Mouse (Mus musculus) neural tube, embryonic 11.5 days (tissue): Measurements from ENCODE around the gene Fam83f. TPM values are rescaled to one million over a fixed set of nuclear protein-coding genes. Genes with fewer than 3 reads are reported as not detected.

Experiments used
- ATAC-seq: fragments of 200-750 bp; cut with Nextera tagmentation; 2 replicates; pipeline ENCODE4 v1.8.0; 2017; ENCODE audit warnings: moderate number of reproducible peaks, mild to moderate bottlenecking, moderate TSS enrichment, moderate library complexity; ENCODE audit not compliant: insufficient read depth, low FRiP score, low TSS enrichment
- DNase-seq: peaks from one replicate; pipeline ENCODE4 v3.0.0-alpha.2; 2015; ENCODE audit warnings: low spot score
- H3K27ac ChIP-seq: fragments of 300-500 bp; sonication (generic); 2 replicates; pipeline ENCODE4 v1.5.1; 2014; ENCODE audit warnings: low read depth, mild to moderate bottlenecking, low read length
- H3K27me3 ChIP-seq: fragments of 300-500 bp; sonication (generic); 2 replicates; pipeline ENCODE4 v1.6.1; 2014; ENCODE audit warnings: mild to moderate bottlenecking, low read length, mixed read lengths; ENCODE audit not compliant: control insufficient read depth, insufficient read depth
- H3K36me3 ChIP-seq: fragments of 300-500 bp; sonication (generic); 2 replicates; pipeline ENCODE4 v1.6.1; 2014; ENCODE audit warnings: mild to moderate bottlenecking, low read length, moderate library complexity, mixed read lengths; ENCODE audit not compliant: control insufficient read depth, insufficient read depth
- H3K4me1 ChIP-seq: fragments of 300-500 bp; sonication (generic); 2 replicates; pipeline ENCODE4 v1.6.1; 2014; ENCODE audit warnings: low read length, mixed read lengths; ENCODE audit not compliant: control insufficient read depth, insufficient read depth
- H3K4me2 ChIP-seq: fragments of 300-500 bp; sonication (generic); 2 replicates; pipeline ENCODE4 v1.6.1; 2014; ENCODE audit warnings: low read depth, mild to moderate bottlenecking, moderate library complexity
- H3K4me3 ChIP-seq: fragments of 300-500 bp; sonication (generic); 2 replicates; pipeline ENCODE4 v1.5.1; 2014; ENCODE audit warnings: low read depth, low read length
- H3K9ac ChIP-seq: fragments of 300-500 bp; sonication (generic); 2 replicates; pipeline ENCODE4 v1.6.1; 2014; ENCODE audit warnings: mild to moderate bottlenecking, low read length
- H3K9me3 ChIP-seq: fragments of 300-500 bp; sonication (generic); 2 replicates; pipeline ENCODE4 v1.6.1; 2016; ENCODE audit warnings: low read length; ENCODE audit not compliant: control insufficient read depth
- WGBS: fragments of 180-500 bp; shearing (Covaris S2); extraction: QIAGEN DNeasy Blood & Tissue Kit; methylation state at CpG from one replicate; pipeline ENCODE4 v1.1.7; 2014; 5-methylcytosine and 5-hydroxymethylcytosine counted together
- polyA plus RNA-seq: library from polyadenylated mRNA; unstranded; fragments of >200 nt; fragmentation: Nextera tagmentation; extraction: Ambion mirVana; gene quantifications from 2 replicates; pipeline ENCODE4 v1.2.1, GENCODE M21; 2014

Gene Fam83f
- polyA plus RNA-seq, result 0.28 and 0.44 TPM in 2 replicates

DNA sequence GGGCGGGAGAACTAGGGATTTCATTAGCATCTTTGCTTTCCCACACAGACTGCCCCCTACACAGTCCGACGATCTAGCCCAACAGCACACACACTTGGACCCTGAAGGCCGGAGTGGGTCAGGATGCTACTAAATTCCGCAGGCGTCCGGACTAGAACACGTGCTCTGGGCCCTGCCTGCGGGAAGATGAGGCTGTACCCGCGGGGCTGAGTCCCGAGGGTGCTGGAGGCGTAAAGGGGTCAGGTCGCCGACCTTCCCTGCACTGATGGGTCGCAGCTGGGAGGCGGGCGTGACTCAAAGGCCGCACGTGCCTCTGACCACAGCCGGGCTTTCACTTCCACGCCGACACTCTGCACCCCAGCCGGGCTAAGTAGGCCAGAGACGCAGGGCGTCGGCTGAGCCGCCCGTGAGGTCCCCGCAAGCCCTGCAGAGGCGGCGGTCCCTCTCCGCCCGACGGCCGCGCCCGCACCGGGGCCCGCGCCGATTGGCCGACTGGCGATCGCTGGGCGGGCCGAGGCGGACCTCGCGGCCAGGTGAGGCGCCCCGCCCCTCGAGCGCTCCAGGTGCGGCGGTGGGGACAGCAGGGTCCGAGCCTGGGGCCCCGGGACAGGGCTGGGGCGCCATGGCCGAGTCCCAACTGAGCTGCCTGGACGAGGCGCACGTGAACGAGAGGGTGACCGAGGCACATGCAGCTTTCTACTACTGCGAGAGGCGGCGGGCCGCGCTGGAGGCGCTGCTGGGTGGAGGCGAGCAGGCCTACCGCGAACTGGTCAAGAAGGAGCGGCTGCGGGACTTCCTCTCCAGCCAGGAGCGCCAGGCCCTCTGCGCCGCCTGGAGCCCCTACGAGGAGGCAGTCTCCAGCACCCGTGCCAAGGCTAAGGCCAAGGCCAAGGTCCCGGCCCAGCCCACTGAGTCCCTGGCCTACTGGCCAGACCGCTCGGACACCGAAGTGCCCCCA, at the start of gene Fam83f:
Gene Fam83f (plus strand): TSS at position 553 of the 958 bp plus-strand sequence.
- 3% methylated on average over 81 of the region's 85 CpGs for WGBS
- peaks cover 23% of the 10 kb centered on the region for H3K27me3 ChIP-seq
- peaks cover 4% of the 10 kb centered on the region; the same call in 1 of the 2 replicates for H3K4me1 ChIP-seq
- ATAC-seq, result no peak; the same call in 1 of the 2 replicates
- peak; percentile 51 for DNase-seq
- H3K4me3 ChIP-seq, result peak within 1 kb of the TSS; percentile 32
- H3K36me3 ChIP-seq, result no peaks in the 10 kb centered on the region
- H3K9ac ChIP-seq, result peak within 1 kb of the TSS; percentile 44
- H3K9me3 ChIP-seq, result no peaks in the 10 kb centered on the region
- no peak within 1 kb of the TSS for H3K27ac ChIP-seq
- peak within 1 kb of the TSS; percentile 64 for H3K4me2 ChIP-seq

DNA sequence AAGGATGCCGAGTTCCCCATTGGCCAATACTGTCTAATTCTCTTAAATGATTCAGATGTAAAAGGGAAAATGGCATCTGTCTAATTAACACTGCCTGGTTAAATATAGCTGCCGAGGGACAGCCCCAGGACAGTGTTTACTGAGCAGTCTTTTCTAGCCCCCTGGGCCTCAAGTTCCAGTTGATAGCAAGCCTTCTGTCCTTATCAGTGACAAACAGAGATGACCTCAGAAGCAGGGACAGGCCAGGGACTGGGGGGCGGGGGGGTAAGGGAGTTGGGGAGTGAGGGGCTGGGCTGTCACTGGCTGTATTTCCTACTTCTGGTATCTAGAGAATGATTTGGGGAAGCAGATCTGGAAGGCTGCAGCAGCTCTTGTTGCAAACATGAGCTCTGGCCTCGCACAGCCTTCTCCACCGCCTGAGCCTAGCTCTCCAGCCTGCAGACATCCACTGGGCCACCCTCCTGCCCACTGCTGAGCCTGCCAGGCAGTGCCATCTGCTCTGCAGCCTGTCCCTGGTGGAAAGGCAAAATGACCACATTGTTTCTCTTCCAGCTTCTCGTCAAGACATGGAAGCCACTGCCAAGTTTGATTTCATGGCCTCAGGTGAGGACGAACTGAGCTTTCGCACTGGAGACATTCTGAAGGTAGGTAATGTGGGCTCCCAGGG, 48.3 kb upstream of the Fam83f start:
- no peaks in the 10 kb centered on the region for H3K4me1 ChIP-seq
- no peak for ATAC-seq
- H3K36me3 ChIP-seq, result no peaks in the 10 kb centered on the region
- no peak overlapping the region for H3K4me2 ChIP-seq
- no peak for DNase-seq
- H3K27ac ChIP-seq, result no peak overlapping the region
- no peak overlapping the region for H3K9ac ChIP-seq
- H3K27me3 ChIP-seq, result no peaks in the 10 kb centered on the region
- WGBS, result 83% methylated on average over 8 of the region's 8 CpGs
- H3K9me3 ChIP-seq, result no peaks in the 10 kb centered on the region
- no peak overlapping the region for H3K4me3 ChIP-seq

DNA sequence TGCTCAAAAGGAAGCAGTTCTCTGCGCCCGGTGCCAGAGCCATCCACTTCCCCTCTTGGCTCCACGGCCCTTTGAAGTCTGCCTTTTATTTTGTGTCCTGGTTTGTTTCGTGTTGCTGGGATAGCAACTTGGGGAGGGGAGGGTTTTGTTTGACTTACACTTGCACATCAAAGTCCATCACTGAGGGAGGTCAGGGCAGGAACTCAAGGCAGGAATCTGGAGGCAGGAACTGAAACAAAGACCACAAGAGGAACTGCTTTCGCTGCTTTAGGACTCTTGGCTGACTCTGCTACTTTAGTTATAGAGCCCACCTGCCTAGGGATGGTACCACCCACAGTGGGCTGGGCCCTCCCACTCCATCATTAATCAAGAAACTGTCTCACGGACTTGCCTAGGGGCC, 45.2 kb upstream of the Fam83f start:
- Histone ChIP-seq H3K4me3 (no peak overlapping the region), H3K27me3 (no peaks in the 10 kb centered on the region), H3K4me1 (no peaks in the 10 kb centered on the region), H3K27ac (no peak overlapping the region), H3K4me2 (no peak overlapping the region), H3K36me3 (no peaks in the 10 kb centered on the region), H3K9me3 (no peaks in the 10 kb centered on the region), H3K9ac (no peak overlapping the region)
- ATAC-seq (no peak), DNase-seq (no peak)
- 45% methylated on average over 6 of the region's 6 CpGs for WGBS

DNA sequence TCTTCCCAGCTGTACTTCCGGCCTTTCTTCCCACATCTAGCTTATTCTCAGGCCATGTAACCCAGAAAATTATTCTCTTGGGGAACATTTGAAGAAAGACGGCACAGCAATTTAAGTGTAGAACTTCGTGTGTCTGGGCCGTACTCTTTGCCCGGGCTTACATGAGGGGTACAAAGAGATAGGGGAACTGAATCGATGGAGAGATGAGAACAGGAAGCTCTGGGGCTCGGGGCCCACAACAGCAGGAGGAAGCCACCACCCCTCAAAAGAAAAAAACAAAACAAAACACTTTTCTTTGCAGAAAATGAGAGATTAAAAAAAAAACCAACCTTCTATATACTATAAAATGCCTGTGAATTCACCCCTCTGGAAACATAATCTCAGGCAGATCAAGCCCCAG, 41.5 kb upstream of the Fam83f start:
- no peak overlapping the region for H3K4me2 ChIP-seq
- WGBS, result 89% methylated on average over 7 of the region's 7 CpGs
- H3K9me3 ChIP-seq, result no peaks in the 10 kb centered on the region
- H3K36me3 ChIP-seq, result no peaks in the 10 kb centered on the region
- no peaks in the 10 kb centered on the region for H3K4me1 ChIP-seq
- H3K4me3 ChIP-seq, result no peak overlapping the region
- ATAC-seq (no peak), DNase-seq (no peak)
- no peak overlapping the region for H3K27ac ChIP-seq
- no peak overlapping the region for H3K9ac ChIP-seq
- no peaks in the 10 kb centered on the region for H3K27me3 ChIP-seq

DNA sequence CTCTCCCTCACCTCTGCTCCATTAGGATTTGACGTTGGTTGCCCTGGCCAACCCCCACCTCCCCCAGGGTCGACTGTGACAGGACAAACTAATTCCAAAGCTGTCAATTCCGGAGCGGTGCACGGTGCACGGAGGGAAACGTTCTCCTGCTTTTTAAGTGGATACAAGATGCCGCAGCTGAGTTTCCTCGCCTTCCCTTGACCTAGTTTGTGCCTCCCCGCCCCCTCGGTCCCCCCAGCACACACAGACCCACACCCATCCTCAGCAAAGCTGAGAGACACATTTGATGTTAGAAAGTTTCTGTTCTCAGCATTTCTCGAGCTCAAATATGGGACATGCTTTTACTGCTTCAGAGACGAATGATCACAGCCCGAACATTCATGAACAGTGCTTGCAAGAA, 40.9 kb upstream of the Fam83f start:
- Histone ChIP-seq H3K9me3 (no peaks in the 10 kb centered on the region), H3K4me3 (no peak overlapping the region), H3K4me1 (no peaks in the 10 kb centered on the region), H3K27me3 (no peaks in the 10 kb centered on the region), H3K9ac (0 out of 2 replicates have a peak overlapping the region, but pooled peaks have one; percentile 14), H3K4me2 (no peak overlapping the region), H3K27ac (no peak overlapping the region), H3K36me3 (no peaks in the 10 kb centered on the region)
- DNase-seq, result no peak
- 75% methylated on average over 14 of the region's 14 CpGs for WGBS
- ATAC-seq, result no peak

DNA sequence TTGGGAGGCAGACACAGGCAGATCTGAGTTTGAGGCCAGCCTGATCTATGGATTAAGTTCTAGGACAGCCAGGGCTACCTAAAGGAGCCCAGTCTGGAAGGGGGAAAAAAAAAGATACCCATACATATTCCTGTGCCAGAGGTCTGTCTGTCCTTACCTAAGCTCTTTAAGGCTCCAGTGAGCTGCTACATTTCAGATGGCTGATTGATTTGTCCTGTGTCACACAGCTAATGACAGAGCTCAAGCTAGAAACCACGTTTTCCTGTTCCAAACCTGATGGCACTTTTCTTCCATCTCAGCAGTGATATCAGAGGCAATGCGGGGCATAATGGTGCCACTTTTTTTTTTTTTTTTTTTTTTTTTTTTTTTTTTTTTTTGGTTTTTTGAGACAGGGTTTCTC, 40.3 kb upstream of the Fam83f start:
- Histone ChIP-seq H3K27ac (no peak overlapping the region), H3K4me1 (no peaks in the 10 kb centered on the region), H3K4me3 (no peak overlapping the region), H3K27me3 (no peaks in the 10 kb centered on the region), H3K36me3 (no peaks in the 10 kb centered on the region), H3K4me2 (no peak overlapping the region), H3K9ac (no peak overlapping the region), H3K9me3 (no peaks in the 10 kb centered on the region)
- DNase-seq (no peak), ATAC-seq (no peak)
- WGBS, result 81% methylated on average over 2 of the region's 2 CpGs

DNA sequence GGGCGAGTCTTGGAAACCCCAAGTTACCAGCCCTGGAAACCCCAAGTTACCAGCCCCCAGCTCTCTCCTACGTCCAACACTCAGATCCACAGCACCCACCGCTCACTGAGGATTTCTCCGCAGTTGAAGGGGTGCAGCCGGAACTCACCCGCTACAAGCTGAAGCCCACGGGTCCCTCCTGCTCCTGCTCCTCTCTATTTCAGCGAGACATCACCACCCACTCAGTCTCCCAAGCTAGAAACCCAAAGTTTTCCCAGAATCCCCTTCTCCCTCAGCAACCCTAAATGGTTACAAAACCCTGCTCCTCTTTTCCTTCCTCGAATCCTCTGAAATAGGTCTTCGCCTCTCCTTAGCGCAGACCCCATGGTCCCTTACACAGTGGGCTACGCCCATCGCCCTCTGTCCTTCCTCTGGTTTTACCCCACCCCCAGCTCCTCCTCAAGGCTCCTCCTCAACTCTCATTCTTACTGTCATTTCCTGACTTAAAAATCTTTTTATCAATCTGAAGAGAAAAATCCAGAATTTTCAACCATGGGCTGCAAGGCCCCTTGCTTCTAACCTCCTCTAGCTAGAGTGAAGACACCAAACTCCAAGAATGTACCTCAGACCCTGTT, 39.3 kb upstream of the Fam83f start:
- no peaks in the 10 kb centered on the region for H3K4me1 ChIP-seq
- H3K27me3 ChIP-seq, result no peaks in the 10 kb centered on the region
- H3K36me3 ChIP-seq, result no peaks in the 10 kb centered on the region
- ATAC-seq (no peak), DNase-seq (no peak)
- H3K9me3 ChIP-seq, result no peaks in the 10 kb centered on the region
- H3K9ac ChIP-seq, result no peak overlapping the region
- H3K4me3 ChIP-seq, result no peak overlapping the region
- no peak overlapping the region for H3K4me2 ChIP-seq
- H3K27ac ChIP-seq, result no peak overlapping the region
- 86% methylated on average over 13 of the region's 13 CpGs for WGBS

DNA sequence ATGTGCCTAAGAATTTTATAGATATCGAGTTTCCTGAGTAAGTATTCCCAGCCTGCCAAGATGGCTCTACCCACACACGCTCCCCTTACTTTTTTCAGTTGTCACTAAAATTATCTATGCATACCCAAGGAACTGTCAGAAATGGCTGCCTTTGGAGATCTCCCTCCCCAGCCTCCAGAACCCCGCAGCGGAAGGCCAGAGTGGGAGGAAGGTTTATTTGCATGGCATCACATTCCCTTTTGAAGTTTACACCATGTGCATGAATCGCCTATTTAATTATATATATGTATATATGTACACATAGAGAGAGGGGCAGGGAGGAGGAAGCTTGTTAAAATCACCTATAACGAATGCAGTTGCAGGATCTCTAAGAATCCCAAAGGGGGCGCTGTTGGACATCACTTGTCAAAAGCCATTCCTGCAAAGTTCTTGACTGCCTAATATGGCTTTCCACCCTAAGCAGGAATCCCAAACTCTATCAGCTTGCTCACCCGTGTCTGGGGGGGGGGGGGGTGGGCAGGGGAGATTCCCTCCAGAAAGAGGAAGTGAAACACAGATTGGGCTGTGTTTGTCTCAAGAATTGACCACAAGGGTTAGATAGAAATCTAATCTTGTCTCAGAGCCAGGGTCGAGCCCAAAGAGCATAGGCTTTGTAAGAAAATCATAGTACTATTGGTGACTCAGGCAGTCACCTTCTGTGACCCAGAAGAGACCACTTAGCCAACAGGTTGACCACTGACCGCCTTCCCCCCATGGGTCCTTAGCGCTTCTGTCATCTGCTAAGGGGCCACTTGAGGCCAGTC, 37.1 kb upstream of the Fam83f start:
- DNase-seq (no peak), ATAC-seq (no peak)
- no peaks in the 10 kb centered on the region for H3K27me3 ChIP-seq
- no peak overlapping the region for H3K27ac ChIP-seq
- 65% methylated on average over 11 of the region's 11 CpGs for WGBS
- no peaks in the 10 kb centered on the region for H3K4me1 ChIP-seq
- H3K4me3 ChIP-seq, result no peak overlapping the region
- H3K36me3 ChIP-seq, result no peaks in the 10 kb centered on the region
- H3K4me2 ChIP-seq, result no peak overlapping the region
- H3K9me3 ChIP-seq, result no peaks in the 10 kb centered on the region
- H3K9ac ChIP-seq, result no peak overlapping the region
